Mouse (Mus musculus) forebrain, postnatal 0 days (tissue): ENCODE data around the gene Gm28557. TPM values are rescaled to one million over a fixed set of nuclear protein-coding genes. Genes with fewer than 3 reads are reported as not detected.
A peak's percentile ranks its signal among the peaks of the same experiment; 100 is the strongest.
"Not testable (repeated sequence)": the region's sequence is repeated elsewhere in the genome, so short reads cannot be mapped to it uniquely, and the experiment has no call there.

ENCODE experiments used
- ATAC-seq: fragments of 200-750 bp; cut with Nextera tagmentation; 2 replicates; pipeline ENCODE4 v1.8.0; 2017; ENCODE audit warnings: mild to moderate bottlenecking, moderate library complexity
- DNase-seq: peaks from one replicate; pipeline ENCODE4 v3.0.0-alpha.2; 2015
- H3K27ac ChIP-seq: fragments of 300-500 bp; sonication (generic); 2 replicates; pipeline ENCODE4 v1.5.1; 2014; ENCODE audit warnings: low read depth, mild to moderate bottlenecking, antibody characterized with exemption, low read length, moderate library complexity, mixed read lengths
- H3K27me3 ChIP-seq: fragments of 300-500 bp; sonication (generic); 2 replicates; pipeline ENCODE4 v1.6.1; 2014; ENCODE audit warnings: mild to moderate bottlenecking, low read length, mixed read lengths; ENCODE audit not compliant: insufficient read depth
- H3K36me3 ChIP-seq: fragments of 300-500 bp; sonication (generic); 2 replicates; pipeline ENCODE4 v1.6.1; 2014; ENCODE audit warnings: mild to moderate bottlenecking, moderate library complexity; ENCODE audit not compliant: insufficient read depth
- H3K4me1 ChIP-seq: fragments of 300-500 bp; sonication (generic); 2 replicates; pipeline ENCODE4 v1.6.1; 2014; ENCODE audit warnings: antibody characterized with exemption; ENCODE audit not compliant: insufficient read depth
- H3K4me2 ChIP-seq: fragments of 300-500 bp; sonication (generic); 2 replicates; pipeline ENCODE4 v1.6.1; 2014; ENCODE audit warnings: low read depth, mild to moderate bottlenecking, moderate library complexity
- H3K4me3 ChIP-seq: fragments of 300-500 bp; sonication (generic); 2 replicates; pipeline ENCODE4 v1.5.1; 2014; ENCODE audit warnings: low read depth, low read length, mixed read lengths
- H3K9ac ChIP-seq: fragments of 300-500 bp; sonication (generic); 2 replicates; pipeline ENCODE4 v1.6.1; 2014; ENCODE audit warnings: mild to moderate bottlenecking
- H3K9me3 ChIP-seq: fragments of 300-500 bp; sonication (generic); 2 replicates; pipeline ENCODE4 v1.6.1; 2016; ENCODE audit warnings: low read length
- CTCF ChIP-seq: sonication (generic); IDR thresholded peaks from 2 replicates; pipeline ENCODE4 v1.5.1; 2016; ENCODE audit warnings: antibody characterized with exemption, control low read depth, low read depth
- WGBS: fragments of 180-500 bp; shearing (Covaris S2); extraction: QIAGEN DNeasy Blood & Tissue Kit; methylation state at CpG from one replicate; pipeline ENCODE4 v1.1.7; 2014; 5-methylcytosine and 5-hydroxymethylcytosine counted together
- polyA plus RNA-seq: library from polyadenylated mRNA; unstranded; fragments of >200 nt; fragmentation: Nextera tagmentation; extraction: Ambion mirVana; gene quantifications from 2 replicates; pipeline ENCODE4 v1.2.1, GENCODE M21; 2015
- total RNA-seq: library from RNA; depleted of rRNA; stranded (reverse); fragments of >200 nt; gene quantifications from 2 replicates; pipeline ENCODE4 v1.2.3, GENCODE M21; 2014; rRNA removed

The Gm28557 gene
- 1.4 and 2.9 TPM in 2 replicates for total RNA-seq
- polyA plus RNA-seq: 0.92 and 1.4 TPM in 2 replicates

- under 1% methylated on average over 17 of the region's 17 CpGs for WGBS
- no peaks in the 10 kb centered on the region for H3K27me3 ChIP-seq
- H3K4me2 ChIP-seq: peak within 1 kb of the TSS; percentile 83
- no peaks in the 10 kb centered on the region for H3K9me3 ChIP-seq
- H3K4me3 ChIP-seq: peak within 1 kb of the TSS; percentile 63
- H3K4me1 ChIP-seq: no peaks in the 10 kb centered on the region; the same call in 1 of the 2 replicates
- ATAC-seq (peak; percentile 99), DNase-seq (peak; percentile 95)
- peak within 1 kb of the TSS; percentile 59 for H3K27ac ChIP-seq
- TF ChIP-seq CTCF: peak; percentile 92
- H3K9ac ChIP-seq: peak within 1 kb of the TSS; percentile 53
- no peaks in the 10 kb centered on the region for H3K36me3 ChIP-seq
Measured at GRCm38 (mm10) chr13:67108194-67108820, at the start of gene Gm28557. Gm28557 (minus strand) TSS chr13:67108604.

GRCm38 (mm10) chr13:67128038-67128721 lies 19.8 kb upstream of the Gm28557 start:
- no peaks in the 10 kb centered on the region for H3K27me3 ChIP-seq
- H3K36me3 ChIP-seq: no peaks in the 10 kb centered on the region
- TF ChIP-seq CTCF: peak; percentile 22
- peak; percentile 92 for DNase-seq
- H3K4me2 ChIP-seq: peak overlapping the region; percentile 88
- no peaks in the 10 kb centered on the region for H3K9me3 ChIP-seq
- H3K9ac ChIP-seq: peak overlapping the region; percentile 83
- peak overlapping the region; percentile 73 for H3K4me3 ChIP-seq
- H3K27ac ChIP-seq: peak overlapping the region; percentile 67; the same call in 1 of the 2 replicates
- ATAC-seq: peak; percentile 99
- WGBS: 1% methylated on average over 18 of the region's 18 CpGs
- H3K4me1 ChIP-seq: 0 out of 2 replicates have a peak, but pooled peaks cover 8% of the 10 kb centered on the region

GRCm38 (mm10) chr13:67127507-67127906 lies 19.1 kb upstream of the Gm28557 start:
- WGBS: 79% methylated on average over 10 of the region's 10 CpGs
- ATAC-seq: peak; percentile 7
- H3K27me3 ChIP-seq, H3K4me1 ChIP-seq, H3K9me3 ChIP-seq, H3K36me3 ChIP-seq, DNase-seq, H3K27ac ChIP-seq: not testable (repeated sequence)
- Histone ChIP-seq H3K4me2 (peak overlapping the region; percentile 88), H3K9ac (peak overlapping the region; percentile 83), H3K4me3 (peak overlapping the region; percentile 73)

- no peaks in the 10 kb centered on the region for H3K27me3 ChIP-seq
- 97% methylated on average over 1 of the region's 1 CpGs for WGBS
- no peak for ATAC-seq
- H3K27ac ChIP-seq: no peak overlapping the region
- H3K9ac ChIP-seq: no peak overlapping the region
- TF ChIP-seq CTCF: no peak
- no peaks in the 10 kb centered on the region for H3K36me3 ChIP-seq
- DNase-seq: no peak
- H3K4me2 ChIP-seq: no peak overlapping the region
- 0 out of 2 replicates have a peak, but pooled peaks cover 8% of the 10 kb centered on the region for H3K4me1 ChIP-seq
- H3K9me3 ChIP-seq: no peaks in the 10 kb centered on the region
- no peak overlapping the region for H3K4me3 ChIP-seq
Measured at GRCm38 (mm10) chr13:67124460-67124859, 16.1 kb upstream of the Gm28557 start.

GRCm38 (mm10) chr13:67121360-67121759 lies 13.0 kb upstream of the Gm28557 start, which contains the start of gene Zfp759:
Zfp759 (plus strand) TSS chr13:67121660.
- not testable (repeated sequence) for DNase-seq, H3K27ac ChIP-seq, H3K27me3 ChIP-seq, H3K4me2 ChIP-seq, H3K36me3 ChIP-seq, H3K4me3 ChIP-seq, H3K9me3 ChIP-seq, ATAC-seq, H3K9ac ChIP-seq, H3K4me1 ChIP-seq

GRCm38 (mm10) chr13:67116163-67116562 lies 7.8 kb upstream of the Gm28557 start, which contains the start of gene Rslcan18:
Rslcan18 (minus strand) TSS chr13:67116263.
- ATAC-seq: not testable (repeated sequence)

GRCm38 (mm10) chr13:67113287-67113686 lies 4.9 kb upstream of the Gm28557 start:
- TF ChIP-seq CTCF: no peak
- no peak for DNase-seq

More at GRCm38 (mm10) chr13:67116163-67116562, 7.8 kb upstream of the Gm28557 start, which contains the start of gene Rslcan18:
- not testable (repeated sequence) for DNase-seq, H3K27me3 ChIP-seq, H3K4me2 ChIP-seq, H3K4me3 ChIP-seq, H3K9me3 ChIP-seq, H3K9ac ChIP-seq, H3K4me1 ChIP-seq, H3K27ac ChIP-seq, H3K36me3 ChIP-seq
- WGBS: 91% methylated on average over 8 of the region's 8 CpGs

More at GRCm38 (mm10) chr13:67113287-67113686, 4.9 kb upstream of the Gm28557 start:
- 90% methylated on average over 2 of the region's 2 CpGs for WGBS
- Histone ChIP-seq H3K4me3 (no peak overlapping the region), H3K4me1 (no peaks in the 10 kb centered on the region), H3K27me3 (no peaks in the 10 kb centered on the region), H3K9me3 (no peaks in the 10 kb centered on the region), H3K36me3 (no peaks in the 10 kb centered on the region), H3K27ac (no peak overlapping the region), H3K4me2 (no peak overlapping the region), H3K9ac (no peak overlapping the region)
- no peak for ATAC-seq
